Mouse (Mus musculus): ENCODE measurements around the gene Dnah11. TPM values are rescaled to one million over a fixed set of nuclear protein-coding genes. Genes with fewer than 3 reads are reported as not detected.

Gene Dnah11
- polyA plus RNA-seq, 1 experiment = not detected

DNA sequence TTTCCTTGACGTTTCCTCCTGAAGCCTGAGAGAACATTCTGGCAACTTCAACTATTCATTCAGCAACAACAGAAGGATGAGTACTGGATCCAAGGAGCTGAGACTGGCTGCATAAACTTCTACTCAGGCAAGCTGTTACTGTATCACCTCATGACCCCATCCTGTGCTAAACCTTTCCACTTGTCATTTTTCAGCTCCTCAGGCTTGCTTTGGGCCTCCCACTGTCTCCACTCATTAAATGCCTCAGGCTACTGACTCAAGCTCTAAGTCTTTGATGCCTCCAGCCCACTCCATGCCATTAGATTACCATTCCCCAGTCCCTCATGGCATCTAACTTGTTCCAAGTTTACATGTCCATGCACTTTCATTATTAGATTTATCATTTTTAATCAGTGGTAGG, 356.2 kb downstream of the Dnah11 start:
- Histone ChIP-seq H3K27ac (replicated peaks; ENCODE audit: low read depth, low read length) (no peak overlapping the region), H3K4me1 (ENCODE audit: control insufficient read depth, insufficient read depth, insufficient read length, low read length) (no peaks in the 10 kb centered on the region), H3K4me3 (ENCODE audit: insufficient read depth, low read depth, low read length) (no peak overlapping the region)

DNA sequence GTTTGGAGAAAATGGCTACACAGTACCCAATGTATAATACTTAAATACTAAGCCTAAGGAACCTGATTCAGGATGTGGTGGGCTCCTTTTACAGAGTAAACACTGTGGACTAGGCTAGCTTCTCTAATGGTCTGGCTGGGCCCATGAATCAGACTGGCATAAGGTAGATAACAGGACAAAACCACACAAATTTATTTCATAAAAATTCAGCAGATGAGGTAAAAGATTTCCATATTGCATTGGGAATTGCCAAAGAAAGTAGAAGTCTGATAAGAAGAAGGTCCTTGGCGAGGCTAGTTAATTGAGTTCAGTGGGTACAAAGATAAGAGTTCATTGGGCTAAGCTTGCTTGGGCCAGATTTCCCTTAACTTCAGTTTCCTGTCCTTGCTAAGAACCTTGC, 358.1 kb downstream of the Dnah11 start:
- no peak overlapping the region for H3K27ac ChIP-seq (replicated peaks; ENCODE audit: low read depth, low read length)
- H3K4me3 ChIP-seq (ENCODE audit: insufficient read depth, low read depth, low read length) = no peak overlapping the region

GRCm38 (mm10) chr12:117837376-117837775, 361.5 kb downstream of the Dnah11 start:
- no peak overlapping the region for H3K27ac ChIP-seq (replicated peaks; ENCODE audit: low read depth, low read length)
- H3K4me1 ChIP-seq (ENCODE audit: control insufficient read depth, insufficient read depth, insufficient read length, low read length) = no peaks in the 10 kb centered on the region
- no peak overlapping the region for H3K4me3 ChIP-seq (ENCODE audit: insufficient read depth, low read depth, low read length)

More for the DNA sequence above, 358.1 kb downstream of the Dnah11 start:
- H3K4me1 ChIP-seq (ENCODE audit: control insufficient read depth, insufficient read depth, insufficient read length, low read length) = no peaks in the 10 kb centered on the region

GRCm38 (mm10) chr12:117835371-117835770, 363.5 kb downstream of the Dnah11 start:
- no peak overlapping the region for H3K27ac ChIP-seq (replicated peaks; ENCODE audit: low read depth, low read length)
- no peak overlapping the region for H3K4me3 ChIP-seq (ENCODE audit: insufficient read depth, low read depth, low read length)
- peaks cover 4% of the 10 kb centered on the region; the same call in 1 of the 2 replicates for H3K4me1 ChIP-seq (ENCODE audit: control insufficient read depth, insufficient read depth, insufficient read length, low read length)

- Histone ChIP-seq H3K4me3 (ENCODE audit: insufficient read depth, low read depth, low read length) (no peak overlapping the region), H3K4me1 (ENCODE audit: control insufficient read depth, insufficient read depth, insufficient read length, low read length) (peaks cover 4% of the 10 kb centered on the region; the same call in 1 of the 2 replicates), H3K27ac (replicated peaks; ENCODE audit: low read depth, low read length) (no peak overlapping the region)
Measured at GRCm38 (mm10) chr12:117834652-117835051, 364.2 kb downstream of the Dnah11 start.

DNA sequence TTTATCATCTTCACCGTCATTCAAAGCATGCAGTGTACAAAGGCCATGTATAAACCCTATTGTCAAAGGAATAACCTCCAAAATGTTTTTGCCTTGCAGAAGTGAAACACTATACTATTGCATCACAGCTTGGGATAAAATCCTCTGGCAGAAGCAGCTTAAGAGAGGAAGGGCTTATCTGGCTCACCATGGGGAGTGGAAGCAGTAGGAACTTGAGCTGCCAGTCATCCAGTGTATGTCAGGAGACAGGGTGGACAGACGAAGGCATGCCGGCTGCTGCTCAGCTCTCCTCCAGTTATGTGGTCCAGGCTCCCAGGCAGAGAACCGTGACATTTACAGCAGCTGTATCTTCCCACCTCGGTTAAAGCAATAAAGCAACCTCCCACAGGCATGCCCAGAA, 366.7 kb downstream of the Dnah11 start:
- Histone ChIP-seq H3K27ac (replicated peaks; ENCODE audit: low read depth, low read length) (no peak overlapping the region), H3K4me3 (ENCODE audit: insufficient read depth, low read depth, low read length) (no peak overlapping the region), H3K4me1 (ENCODE audit: control insufficient read depth, insufficient read depth, insufficient read length, low read length) (peaks cover 4% of the 10 kb centered on the region; the same call in 1 of the 2 replicates)

GRCm38 (mm10) chr12:117831351-117831961, 367.4 kb downstream of the Dnah11 start:
- Histone ChIP-seq H3K4me1 (ENCODE audit: control insufficient read depth, insufficient read depth, insufficient read length, low read length) (peaks cover 4% of the 10 kb centered on the region; the same call in 1 of the 2 replicates), H3K27ac (replicated peaks; ENCODE audit: low read depth, low read length) (no peak overlapping the region), H3K4me3 (ENCODE audit: insufficient read depth, low read depth, low read length) (no peak overlapping the region)

DNA sequence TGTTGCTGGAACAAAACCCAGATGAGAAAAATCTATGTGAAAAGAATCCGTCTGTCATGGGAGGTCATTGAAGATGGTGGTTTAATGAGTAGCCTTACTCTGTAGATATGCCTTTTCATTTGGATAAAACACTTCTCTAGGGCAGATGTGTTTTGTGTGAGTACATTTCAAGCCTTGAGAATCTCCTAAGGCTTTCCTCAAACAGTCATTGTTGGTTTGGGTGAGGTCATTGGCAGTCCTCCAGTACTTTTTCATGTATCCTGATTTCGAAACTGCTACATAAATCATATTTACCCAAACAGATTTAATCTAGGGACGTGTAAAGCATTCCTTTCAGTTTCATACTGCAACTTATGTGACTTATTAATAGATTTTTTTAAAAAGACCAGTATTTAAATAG, 370.5 kb downstream of the Dnah11 start:
- Histone ChIP-seq H3K27ac (replicated peaks; ENCODE audit: low read depth, low read length) (no peak overlapping the region), H3K4me1 (ENCODE audit: control insufficient read depth, insufficient read depth, insufficient read length, low read length) (peaks cover 4% of the 10 kb centered on the region; the same call in 1 of the 2 replicates), H3K4me3 (ENCODE audit: insufficient read depth, low read depth, low read length) (no peak overlapping the region)

Other genes with a start within 250 kb of the Dnah11 start
- gene Sp4, start 102.4 kb upstream of the Dnah11 start, polyA plus RNA-seq (2012; ENCODE audit: insufficient read depth, insufficient read length, missing spikeins) = 2.1 and 2.3 TPM in 2 replicates